Mouse (Mus musculus) MEL (cell line): Measurements from ENCODE around the gene Hps5.

Experiments
- CHD2 ChIP-seq: IDR thresholded peaks from 2 replicates; pipeline ENCODE4 v1.6.1; 2011; ENCODE audit warnings: low read length, improper control_type of control experiment
- CTCF ChIP-seq, 3 experiments: IDR thresholded peaks in 2 of 3; conservative IDR thresholded peaks in 1 of 3; 2 replicates each; pipeline ENCODE4 v1.5.1; 2011 to 2012; ENCODE audit warnings: low read length in 3 of 3, low read depth in 2 of 3, mild to moderate bottlenecking in 2 of 3, improper control_type of control experiment in 1 of 3, inconsistent platforms in 1 of 3, mixed read lengths in 1 of 3, moderate library complexity in 1 of 3; ENCODE audit not compliant: control insufficient read depth in 1 of 3, insufficient read depth in 1 of 3, poor library complexity in 1 of 3, severe bottlenecking in 1 of 3
- EP300 ChIP-seq, 2 experiments: IDR thresholded peaks; 2 replicates each; pipeline ENCODE4 v1.6.1; 2011; ENCODE audit warnings: improper control_type of control experiment in 2 of 2, low read length in 2 of 2, low read depth in 1 of 2, mild to moderate bottlenecking in 1 of 2
- JUND ChIP-seq: IDR thresholded peaks from 2 replicates; pipeline ENCODE4 v1.6.1; 2011; ENCODE audit warnings: low read depth, mild to moderate bottlenecking, improper control_type of control experiment, low read length
- NRF1 ChIP-seq: IDR thresholded peaks from 2 replicates; pipeline ENCODE4 v1.6.1; 2014; ENCODE audit warnings: low read depth, mild to moderate bottlenecking, inconsistent platforms, low read length, improper control_type of control experiment, moderate library complexity; ENCODE audit not compliant: poor library complexity, insufficient read depth, severe bottlenecking
- POLR2A ChIP-seq, 2 experiments: IDR thresholded peaks; 2 replicates each; pipeline ENCODE4 v1.6.1; 2011 to 2012; ENCODE audit warnings: low read length in 2 of 2, mild to moderate bottlenecking in 2 of 2, control low read depth in 1 of 2, improper control_type of control experiment in 1 of 2, low read depth in 1 of 2, moderate library complexity in 1 of 2; ENCODE audit not compliant: control insufficient read depth in 1 of 2, insufficient read depth in 1 of 2, poor library complexity in 1 of 2
- POLR2AphosphoS5 ChIP-seq: IDR thresholded peaks from 2 replicates; pipeline ENCODE4 v1.6.1; 2012; ENCODE audit warnings: low read depth, borderline replicate concordance, mild to moderate bottlenecking, inconsistent platforms, low read length, moderate library complexity, mixed read lengths
- RAD21 ChIP-seq: IDR thresholded peaks from 2 replicates; pipeline ENCODE4 v1.6.1; 2011; ENCODE audit warnings: mild to moderate bottlenecking, low read depth, low read length, improper control_type of control experiment
- TCF12 ChIP-seq: IDR thresholded peaks from 2 replicates; pipeline ENCODE4 v1.6.1; 2014; ENCODE audit warnings: low read depth, mild to moderate bottlenecking, inconsistent platforms, low read length, improper control_type of control experiment, moderate library complexity
- ZC3H11A ChIP-seq: IDR thresholded peaks from 2 replicates; pipeline ENCODE4 v1.6.1; 2012; ENCODE audit warnings: low read depth, mild to moderate bottlenecking, inconsistent platforms, low read length, improper control_type of control experiment

- no peak for TF ChIP-seq POLR2AphosphoS5
- TF ChIP-seq POLR2A (IDR thresholded peaks at IDR 0.05; ENCODE audit: control insufficient read depth in 1 of 2, insufficient read depth in 1 of 2, low read depth in 1 of 2, low read length in 2 of 2, poor library complexity in 1 of 2), result no peak
- TF ChIP-seq EP300 (IDR thresholded peaks at IDR 0.05; ENCODE audit: low read depth in 1 of 2, low read length in 2 of 2), result no peak
- no peak for TF ChIP-seq TCF12
- TF ChIP-seq ZC3H11A, result no peak
- TF ChIP-seq CTCF (IDR thresholded peaks at IDR 0.05 in 2 of 3, conservative IDR thresholded peaks at IDR 0.05 in 1 of 3; ENCODE audit: control insufficient read depth in 1 of 3, insufficient read depth in 1 of 3, low read depth in 2 of 3, low read length in 3 of 3, poor library complexity in 1 of 3, severe bottlenecking in 1 of 3), result no peak
- TF ChIP-seq NRF1, result 0 out of 2 replicates have a peak, but pooled peaks have one; percentile 28
- TF ChIP-seq CHD2, result no peak
- no peak for TF ChIP-seq JUND
- TF ChIP-seq RAD21, result no peak
Observed at GRCm38 (mm10) chr7:46840326-46840725, 44.5 kb upstream of the Hps5 start.
